Mouse (Mus musculus) cerebellum, adult 18-20 months (tissue): ENCODE results near the gene Ube2m.

ENCODE experiments used
- DNase-seq, 2 experiments: peaks; one replicate each; pipeline ENCODE4 v3.0.0; 2021

The Ube2m gene

GRCm38 (mm10) chr7:13033451-13034147 is 4.5 kb downstream of the Ube2m start:
- DNase-seq = peak in 1 of 2 experiments; percentile 28

- DNase-seq = peak in 1 of 2 experiments; percentile 11
Measured at GRCm38 (mm10) chr7:13032541-13032940, 5.5 kb downstream of the Ube2m start.

DNA sequence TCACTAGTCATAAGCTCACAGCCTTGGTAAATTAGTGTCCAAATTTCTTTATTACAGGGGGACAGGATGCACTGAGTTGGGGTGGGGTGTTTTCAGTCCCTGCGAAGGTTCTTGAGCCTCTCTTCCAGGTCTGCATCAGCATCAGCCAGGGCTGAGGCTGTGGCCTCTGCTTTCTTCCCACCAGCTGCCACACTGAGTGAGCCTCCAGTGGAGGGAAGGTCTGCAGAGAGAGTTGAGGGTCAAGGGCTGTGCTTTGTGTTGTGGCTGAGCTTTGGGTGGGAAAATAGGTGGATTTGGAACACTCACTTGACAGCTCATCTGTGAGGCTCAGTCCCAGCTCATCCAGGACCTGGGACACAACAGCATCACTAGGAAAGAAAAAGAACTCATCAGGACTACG is 6.1 kb downstream of the Ube2m start:
- no peak for DNase-seq

GRCm38 (mm10) chr7:13031069-13031468 is 7.0 kb downstream of the Ube2m start:
- DNase-seq = peak in 1 of 2 experiments; percentile 14

GRCm38 (mm10) chr7:13028986-13029385 is 9.1 kb downstream of the Ube2m start:
- no peak for DNase-seq

- peak in 1 of 2 experiments; percentile 13 for DNase-seq
Measured at GRCm38 (mm10) chr7:13025511-13026112, 12.5 kb downstream of the Ube2m start.

GRCm38 (mm10) chr7:13024805-13025204 is 13.3 kb downstream of the Ube2m start:
- peak; percentile 79 to 84 for DNase-seq

- peak; percentile 89 to 98 for DNase-seq
Measured at GRCm38 (mm10) chr7:13023928-13024731, 13.9 kb downstream of the Ube2m start.

- peak; percentile 53 to 59 for DNase-seq
Measured at GRCm38 (mm10) chr7:13022773-13023535, 15.1 kb downstream of the Ube2m start.

GRCm38 (mm10) chr7:13015217-13015616 is 22.9 kb downstream of the Ube2m start:
- no peak for DNase-seq

DNA sequence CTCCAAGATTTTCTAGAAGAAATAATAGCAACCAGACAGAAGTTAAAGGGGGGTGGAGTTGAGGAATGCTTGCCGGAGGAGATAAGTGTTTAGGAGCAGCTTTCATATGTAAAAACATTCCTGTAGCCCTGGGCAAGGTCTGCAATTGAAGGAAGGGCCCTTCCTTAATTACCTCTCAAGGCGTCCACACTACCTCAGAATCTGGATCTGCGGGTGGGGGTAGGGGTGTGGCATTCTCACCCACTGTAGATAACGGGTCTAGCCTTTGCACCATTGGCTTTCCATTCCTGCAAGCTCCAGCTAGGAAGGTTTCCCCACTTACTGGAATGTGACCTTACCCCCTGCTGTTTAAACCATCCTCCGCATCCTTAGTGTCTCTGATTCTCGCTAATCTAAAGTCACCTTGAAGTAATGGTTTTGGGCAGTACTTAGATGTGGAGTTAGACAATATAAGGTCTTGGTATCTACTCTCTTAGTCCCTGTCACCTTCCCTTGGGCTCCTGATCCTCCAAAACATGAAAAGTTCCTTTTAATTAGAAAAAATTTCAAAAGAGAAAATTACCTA is 23.7 kb downstream of the Ube2m start:
- DNase-seq = no peak

GRCm38 (mm10) chr7:13013671-13014070 is 24.4 kb downstream of the Ube2m start:
- DNase-seq = no peak

DNA sequence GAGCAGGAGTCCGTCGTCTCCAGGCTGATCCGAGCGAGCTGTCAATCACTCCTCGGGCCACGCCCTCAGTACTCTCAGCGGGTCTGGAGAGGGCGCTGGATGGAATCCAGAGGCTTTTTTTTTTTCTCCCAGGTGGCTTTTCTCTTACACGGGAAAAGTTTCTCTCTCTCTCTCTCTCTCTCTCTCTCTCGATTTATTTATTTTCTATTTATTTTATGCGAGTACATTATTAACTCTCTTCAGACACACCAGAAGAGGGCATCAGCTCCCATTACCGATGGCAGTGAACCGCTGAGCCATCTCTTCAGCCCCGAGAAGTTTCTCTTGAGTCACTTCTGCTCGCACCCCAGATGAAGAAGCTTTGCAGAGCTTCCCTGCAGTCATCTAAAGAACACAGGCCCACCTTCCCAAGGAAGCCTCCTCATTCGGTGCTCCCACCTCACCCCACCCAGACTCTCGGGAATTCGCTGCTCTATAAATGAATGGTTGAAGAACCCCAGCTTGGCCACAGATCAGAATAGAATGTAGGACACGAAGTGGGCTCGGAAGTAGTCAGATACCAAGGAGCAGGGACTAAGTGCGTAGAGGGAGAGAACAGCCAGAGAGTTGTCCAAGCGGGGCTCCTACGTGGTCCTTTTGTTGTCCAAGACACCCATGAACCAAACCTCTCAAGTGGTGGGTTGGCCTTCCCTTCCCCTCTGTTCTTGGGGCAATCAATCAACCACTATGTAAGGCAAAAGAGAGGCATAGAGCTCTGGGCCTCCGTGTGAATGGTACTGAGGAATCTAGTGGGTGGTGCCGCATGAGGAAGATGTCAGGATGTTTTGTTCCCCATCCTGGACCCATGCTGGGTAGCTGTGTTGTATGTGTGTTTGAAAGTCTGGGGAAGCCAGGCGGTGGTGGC is 27.8 kb downstream of the Ube2m start, which contains the start of gene Zbtb45:
Zbtb45 (minus strand) TSS at position 30 of the 904 bp plus-strand sequence.
- peak in 1 of 2 experiments; percentile 40 for DNase-seq

DNA sequence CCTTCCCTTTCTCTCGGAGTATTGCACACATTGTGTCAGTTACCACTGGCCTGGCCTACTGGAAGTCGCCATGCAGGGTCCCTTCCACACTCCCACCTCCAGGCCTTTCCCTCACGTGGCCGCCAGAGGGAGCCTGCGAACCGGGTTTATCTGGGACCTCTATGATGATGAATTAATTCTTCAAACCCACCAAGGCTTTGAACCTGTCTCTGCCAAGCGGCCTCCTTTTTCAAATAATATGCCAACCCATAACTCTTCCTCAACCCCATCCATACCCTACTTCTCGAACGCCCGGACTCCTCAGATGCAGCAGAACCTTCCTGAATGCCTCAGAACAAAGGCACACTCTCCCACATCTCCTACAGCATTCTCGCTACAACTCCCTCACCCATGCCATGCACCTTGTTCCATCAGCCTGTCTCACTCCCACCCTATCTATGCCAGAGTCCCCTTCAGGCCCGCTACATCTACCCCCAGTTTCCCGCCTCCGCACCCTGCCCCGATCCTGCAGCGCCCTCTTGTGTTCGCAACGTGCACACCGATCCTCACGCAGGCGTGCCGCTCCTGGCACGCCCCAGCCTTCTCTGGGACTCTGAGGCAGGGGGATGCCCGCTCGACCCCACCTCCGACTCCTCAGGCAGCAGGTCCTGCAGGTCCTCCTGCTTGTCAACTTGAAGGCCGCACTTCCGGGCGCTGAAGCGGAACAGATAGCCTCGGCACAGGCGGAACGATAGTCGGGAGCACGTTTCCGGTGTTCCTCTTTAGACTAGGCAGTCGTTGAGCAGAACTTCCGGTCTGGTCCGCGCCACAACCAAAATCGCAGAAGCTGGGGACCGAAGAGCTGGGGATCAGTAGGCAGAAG is 28.7 kb downstream of the Ube2m start:
- peak; percentile 89 to 92 for DNase-seq

DNA sequence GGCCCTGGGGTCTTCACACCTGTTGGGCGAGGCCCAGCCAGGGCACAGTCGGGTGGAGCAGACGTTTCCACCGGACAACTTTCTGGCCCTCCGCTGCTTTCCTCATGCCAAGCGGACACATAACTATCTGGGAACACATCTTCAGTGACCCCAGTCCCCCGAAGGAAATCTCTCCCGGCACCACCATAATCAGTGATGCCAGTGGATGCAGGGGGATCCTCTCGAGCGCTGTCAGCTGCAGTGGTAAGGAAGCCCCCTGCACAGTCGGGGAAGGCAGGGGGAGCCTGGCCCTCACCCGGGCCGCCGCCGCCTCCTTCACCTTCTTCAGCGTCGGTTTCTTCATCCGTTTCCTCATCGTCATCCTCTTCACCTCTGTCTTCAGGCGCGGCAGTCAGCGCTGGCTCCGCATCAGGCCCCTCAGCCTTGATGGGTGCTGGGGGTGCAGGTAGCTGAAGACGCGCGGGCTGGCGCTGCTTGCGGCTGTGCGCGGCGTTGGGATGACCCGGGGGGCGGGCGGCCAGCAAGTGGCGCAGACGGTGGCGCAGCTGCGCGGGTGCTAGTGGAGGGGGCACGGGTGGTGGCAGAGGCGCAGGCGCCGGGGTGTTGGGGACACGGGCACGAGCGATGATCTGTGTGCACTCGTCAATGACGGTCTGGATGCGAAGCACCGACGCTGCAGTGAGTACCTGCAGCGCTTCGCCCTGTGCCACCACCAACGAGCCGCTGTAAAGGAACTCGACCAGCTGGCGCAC is 30.6 kb downstream of the Ube2m start:
- peak in 1 of 2 experiments; percentile 39 for DNase-seq

DNA sequence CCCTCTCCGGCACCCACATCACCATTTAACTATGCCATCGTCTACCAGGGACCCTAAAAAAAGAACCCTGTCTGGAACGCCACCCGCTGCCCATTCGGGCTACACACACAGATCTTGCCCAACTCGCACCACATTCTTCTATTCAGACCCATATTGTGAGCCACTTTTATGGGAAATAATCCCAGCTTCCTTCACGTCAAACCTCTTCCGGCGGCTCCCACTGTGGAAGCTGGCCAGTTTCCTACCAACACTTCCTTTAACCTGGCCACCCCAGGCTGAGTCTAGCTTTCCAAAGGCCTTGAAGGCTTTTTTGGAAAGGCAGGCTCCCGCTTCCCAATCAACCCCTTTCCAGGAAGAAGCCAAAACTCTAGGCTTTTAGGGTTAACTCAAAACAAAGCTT is 31.5 kb downstream of the Ube2m start:
- peak in 1 of 2 experiments; percentile 11 for DNase-seq

GRCm38 (mm10) chr7:13006011-13006410 is 32.1 kb downstream of the Ube2m start:
- DNase-seq = peak; percentile 46

DNA sequence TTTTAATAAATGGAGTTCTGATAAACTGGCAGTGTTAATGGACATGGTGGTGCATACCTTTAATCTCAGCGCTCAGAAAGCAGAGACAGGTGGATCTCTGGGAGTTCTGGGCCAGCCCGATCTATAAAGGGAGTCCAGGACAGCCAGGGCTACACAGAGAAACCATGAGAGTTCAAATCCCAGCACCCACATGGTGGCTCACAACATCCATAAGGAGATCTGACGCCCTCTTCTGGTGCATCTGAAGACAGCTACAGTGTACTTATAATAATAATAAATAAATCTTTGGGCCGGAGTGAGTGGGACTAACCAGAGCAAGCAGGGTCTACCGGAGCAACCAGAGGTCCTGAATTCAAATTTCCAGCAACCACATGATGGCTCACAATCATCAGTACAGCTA is 34.7 kb downstream of the Ube2m start:
- no peak for DNase-seq

DNA sequence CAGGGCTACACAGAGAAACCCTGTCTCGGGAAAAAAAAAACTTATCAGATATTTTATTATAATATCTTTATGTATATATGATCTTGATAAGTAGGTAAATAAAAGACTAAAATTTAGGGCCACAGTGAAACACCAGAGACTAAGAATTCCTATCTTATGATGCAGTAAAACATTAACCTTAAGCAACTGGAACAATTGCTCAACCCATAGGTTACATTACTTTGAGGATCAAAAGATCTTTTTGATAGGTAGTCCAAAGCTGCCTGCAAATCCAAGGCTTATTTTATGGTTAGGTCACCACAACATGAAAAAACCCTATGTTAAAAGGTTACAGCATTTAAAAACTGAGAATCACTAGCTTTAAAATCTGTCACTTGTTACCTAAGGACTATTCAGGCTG is 36.5 kb downstream of the Ube2m start:
- DNase-seq = no peak

DNA sequence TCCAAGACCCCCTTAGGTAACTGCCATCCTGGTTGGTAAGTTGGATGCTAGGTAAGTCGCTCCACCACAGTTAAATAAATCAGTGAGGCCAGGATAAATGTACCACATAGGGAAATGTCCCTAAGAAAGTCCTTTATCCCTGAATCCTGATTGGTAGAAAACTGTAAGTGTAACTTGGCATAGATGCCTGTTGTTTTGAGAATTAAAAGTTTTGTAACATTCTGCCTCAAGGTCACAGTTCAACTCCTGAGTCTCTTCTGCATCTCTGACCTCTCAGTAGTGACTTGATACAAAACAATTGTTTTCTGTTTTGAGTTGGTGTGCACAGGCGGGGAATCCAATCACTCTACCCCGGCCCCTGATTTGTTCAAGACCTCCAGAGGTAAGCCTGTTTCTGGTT is 39.2 kb downstream of the Ube2m start, which contains the start of gene Trim28:
Trim28 (plus strand) TSS at position 264 of the 400 bp plus-strand sequence.
- DNase-seq = no peak
